Mouse (Mus musculus) cerebellum, postnatal 25 days (tissue): ENCODE measurements around the gene Scarb1.
A peak's percentile ranks its signal among the peaks of the same experiment; 100 is the strongest.

Experiments used
- DNase-seq, 2 experiments: peaks; one replicate each; pipeline ENCODE4 v3.0.0; 2021; ENCODE audit warnings: mixed read lengths in 2 of 2

The Scarb1 gene

DNA sequence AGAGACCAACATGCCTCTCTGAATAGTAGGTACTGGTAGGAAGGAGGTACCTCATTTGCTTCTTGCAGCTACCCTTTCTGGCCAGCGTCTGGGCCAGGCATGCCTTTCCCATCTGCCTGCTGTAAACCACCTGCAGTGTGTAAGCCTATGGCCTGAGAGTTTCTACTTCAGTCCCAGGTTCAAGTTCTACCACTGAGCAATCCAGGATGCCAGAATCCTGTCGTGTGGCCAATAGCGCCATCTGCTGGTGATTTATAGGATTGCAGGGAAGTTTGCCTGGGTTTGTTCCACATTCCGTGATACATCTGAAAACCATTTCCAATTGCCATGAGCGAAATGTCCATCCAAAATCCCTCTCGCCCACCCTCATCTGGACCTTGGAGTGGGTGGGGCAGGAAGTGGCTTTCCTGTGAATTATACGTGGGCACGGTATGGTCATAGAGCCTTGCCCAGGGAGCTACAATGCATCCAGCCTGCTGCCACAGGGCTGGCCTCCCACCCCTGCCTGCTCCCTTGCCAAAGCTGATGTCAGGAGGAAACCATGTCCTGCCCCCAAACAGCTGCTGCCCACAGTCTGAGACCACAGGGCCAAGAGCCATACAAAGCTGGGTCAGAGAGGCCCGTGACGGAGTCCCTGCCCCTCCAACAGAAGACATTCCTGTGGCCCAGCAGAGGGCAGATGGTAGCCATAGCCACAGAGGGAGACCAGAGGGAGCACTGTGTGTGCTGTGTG is 72.7 kb downstream of the Scarb1 start:
- DNase-seq = peak; percentile 89 to 90

DNA sequence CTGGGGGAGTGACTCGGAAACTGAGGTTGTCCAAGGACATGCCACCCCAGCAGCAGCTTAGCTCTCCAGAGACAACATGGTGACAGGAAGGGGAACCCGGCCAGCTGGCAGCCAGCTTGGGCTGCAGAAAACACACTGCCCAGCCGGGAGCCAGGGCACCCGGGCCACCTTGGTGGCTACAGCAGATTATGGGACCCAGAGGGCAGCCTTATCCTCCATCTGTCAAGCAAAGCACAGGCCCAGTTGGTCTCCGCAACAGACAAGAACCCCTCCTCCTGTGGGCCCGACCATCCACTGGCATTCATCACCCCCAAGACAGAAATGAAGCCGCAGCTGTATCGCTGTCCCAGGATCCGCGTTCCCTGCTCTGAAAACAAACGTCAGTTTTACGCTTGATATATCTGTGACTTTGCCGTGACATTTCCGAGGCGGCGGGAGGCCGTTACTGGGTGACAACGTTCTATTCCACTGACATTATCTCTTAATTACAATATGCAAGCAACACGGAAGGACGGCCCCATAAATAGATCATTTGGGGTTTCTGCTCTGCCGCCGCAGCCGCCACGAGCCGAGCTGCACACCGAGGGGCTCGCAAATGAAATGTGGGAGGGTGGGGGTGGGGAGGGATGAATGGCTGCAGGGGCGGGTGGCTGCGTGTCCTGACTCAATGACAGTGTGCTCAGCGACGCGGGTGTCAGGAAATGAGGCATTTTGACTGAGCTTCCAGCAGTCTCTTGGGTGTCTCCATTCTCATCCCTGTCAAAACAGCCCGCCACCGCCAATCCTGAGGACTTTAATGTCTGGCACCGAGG is 73.5 kb downstream of the Scarb1 start:
- peak; percentile 75 to 81 for DNase-seq

DNA sequence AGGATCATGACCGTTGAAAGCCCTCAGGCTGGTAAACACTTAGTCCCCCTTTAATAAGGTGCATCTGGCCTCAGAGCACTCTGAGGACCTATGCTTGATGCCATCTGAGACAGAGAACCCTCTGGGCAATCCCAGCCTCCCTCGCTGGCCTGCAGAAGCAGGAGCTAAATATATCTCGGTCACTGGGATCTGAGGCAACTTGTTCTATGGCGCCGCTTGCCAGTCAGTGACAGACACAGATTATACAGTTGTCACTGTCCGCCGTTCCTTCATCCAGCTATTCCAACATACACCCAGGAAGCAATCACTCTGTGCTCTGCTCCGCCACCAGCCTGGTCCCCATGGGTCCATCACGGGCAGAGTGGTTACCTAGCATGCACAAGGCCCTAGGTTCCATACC is 74.8 kb downstream of the Scarb1 start:
- DNase-seq = no peak

DNA sequence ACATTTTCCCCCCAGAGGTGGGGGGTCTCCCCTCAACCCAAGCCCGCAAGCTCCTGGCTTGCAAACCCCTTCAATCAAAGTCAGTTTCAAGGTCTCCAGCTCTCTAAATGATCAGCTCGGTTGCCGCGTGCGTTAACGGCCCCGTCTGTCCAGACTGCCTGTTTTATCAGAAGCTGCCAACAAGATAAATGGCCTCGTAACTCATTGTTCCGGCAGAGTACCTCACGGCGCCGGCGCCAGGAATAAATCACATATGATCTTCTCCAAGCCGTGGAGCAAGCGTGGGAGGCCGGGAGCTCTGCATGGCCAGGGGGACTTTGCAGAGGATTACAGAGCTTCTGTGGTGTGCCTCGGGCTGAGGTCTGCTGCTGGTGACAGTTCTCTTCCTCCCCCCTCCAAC is 76.2 kb downstream of the Scarb1 start:
- peak; percentile 57 to 59 for DNase-seq

DNA sequence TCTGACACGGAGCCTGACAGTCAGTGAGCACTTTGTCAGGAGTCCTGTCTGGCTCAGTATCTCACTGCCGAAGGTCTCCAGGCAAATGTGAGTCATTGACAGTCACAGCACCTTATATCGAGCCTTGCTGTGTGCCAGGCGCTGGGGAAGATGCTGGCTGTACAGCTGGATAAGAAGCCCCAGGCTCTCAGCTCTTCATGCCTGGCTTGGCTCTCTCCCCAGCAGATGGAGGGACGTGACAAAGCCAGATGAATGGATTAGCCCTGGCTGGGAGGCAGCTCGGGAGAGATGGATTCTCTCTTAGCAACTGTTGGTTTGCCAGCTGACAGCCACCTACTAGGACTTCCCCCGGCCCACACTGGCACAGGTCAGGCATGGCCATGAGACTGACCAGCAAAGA is 78.3 kb downstream of the Scarb1 start:
- DNase-seq = no peak

DNA sequence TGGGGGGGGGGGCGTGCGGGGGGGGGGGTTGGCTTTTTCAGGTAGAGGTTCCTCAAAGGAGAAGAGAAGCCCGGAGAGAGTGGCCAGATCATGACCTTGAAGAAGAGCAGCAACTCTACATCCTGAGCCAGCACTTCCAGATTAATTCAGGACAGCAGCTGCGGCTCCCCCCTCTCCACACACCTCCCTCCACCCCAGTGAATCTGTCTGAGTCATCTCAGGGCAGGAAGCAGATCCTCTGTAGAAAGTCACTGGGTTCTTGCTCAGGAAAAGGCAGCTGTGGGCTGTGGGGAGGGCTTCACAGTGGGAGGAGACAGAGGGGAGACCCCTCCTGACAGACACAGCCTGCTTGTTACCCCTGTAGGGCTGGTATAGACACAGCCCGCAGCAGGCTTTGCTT is 87.0 kb downstream of the Scarb1 start:
- no peak for DNase-seq

DNA sequence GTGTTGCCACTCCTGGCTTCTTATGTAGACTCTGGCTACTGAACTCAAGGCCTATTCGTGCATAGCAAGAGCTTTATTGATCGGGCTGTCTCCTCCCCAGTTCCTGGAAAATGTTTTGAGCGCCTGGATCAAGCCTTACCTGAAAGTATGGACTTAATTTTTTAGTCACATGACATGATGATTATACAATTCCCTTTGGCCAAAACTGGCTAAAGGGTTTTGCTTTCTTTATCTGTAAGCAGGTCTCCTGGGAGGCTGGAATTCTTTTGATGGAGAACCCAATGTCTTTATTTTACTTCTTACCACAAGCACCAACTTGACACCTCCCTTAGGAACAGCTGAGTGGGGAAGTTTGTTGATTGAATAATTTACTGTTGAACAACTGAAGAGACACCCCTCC is 87.4 kb downstream of the Scarb1 start:
- no peak for DNase-seq

DNA sequence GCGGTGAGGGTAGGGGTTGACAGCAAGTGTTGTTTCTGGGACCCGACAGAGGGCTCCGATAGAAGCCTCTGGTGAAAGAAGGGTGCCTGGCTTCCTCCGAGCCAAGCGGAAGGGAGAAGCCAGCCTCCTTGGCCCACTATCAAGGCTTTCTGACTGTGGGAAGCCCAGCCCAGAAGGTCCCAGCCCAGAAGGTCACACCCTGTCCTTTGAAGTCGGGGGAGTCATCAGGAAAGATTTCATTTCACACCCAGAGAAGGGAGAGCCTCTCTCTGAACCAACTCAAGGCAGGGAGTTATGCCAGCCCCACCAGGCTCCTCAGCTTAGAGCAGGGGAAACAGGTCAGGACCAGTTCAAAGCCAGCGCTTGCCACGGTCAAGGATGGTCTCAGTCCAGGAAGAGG is 88.2 kb downstream of the Scarb1 start:
- peak in 1 of 2 experiments; percentile 48 for DNase-seq

DNA sequence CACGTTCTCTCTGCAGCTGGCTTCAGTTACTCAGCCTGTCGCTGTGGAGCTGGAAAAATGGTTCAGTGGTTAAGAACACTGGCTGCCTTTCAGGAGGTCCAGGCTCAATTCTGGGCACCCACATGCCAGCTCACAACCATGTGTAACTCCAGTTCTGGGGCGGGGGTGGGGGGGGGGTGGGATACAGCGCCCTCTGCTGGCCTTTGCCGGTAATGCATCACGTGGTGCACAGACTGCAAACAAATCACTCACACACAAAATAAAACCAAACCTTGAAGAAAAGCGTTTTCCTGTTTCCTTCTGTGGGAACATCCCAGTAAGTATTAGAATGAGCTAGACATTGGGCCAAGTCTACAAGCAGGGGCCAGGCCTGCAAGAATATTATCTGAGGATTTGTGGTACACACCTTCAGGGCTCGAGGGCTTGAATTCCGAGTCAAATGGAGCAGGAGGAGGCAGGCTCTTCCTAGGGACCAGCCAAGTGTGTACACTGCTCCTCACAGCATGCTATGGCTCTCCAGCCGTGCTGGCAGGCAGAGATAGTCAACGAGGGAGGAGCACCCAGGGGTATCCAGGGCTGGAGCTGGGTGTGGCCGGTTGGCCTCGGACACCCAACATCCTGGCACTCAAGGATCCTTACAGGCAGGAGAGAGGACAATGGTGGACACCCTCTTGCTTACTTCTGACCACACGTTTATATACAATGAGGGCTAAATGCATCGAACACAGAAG is 88.8 kb downstream of the Scarb1 start:
- peak in 1 of 2 experiments; percentile 24 for DNase-seq

DNA sequence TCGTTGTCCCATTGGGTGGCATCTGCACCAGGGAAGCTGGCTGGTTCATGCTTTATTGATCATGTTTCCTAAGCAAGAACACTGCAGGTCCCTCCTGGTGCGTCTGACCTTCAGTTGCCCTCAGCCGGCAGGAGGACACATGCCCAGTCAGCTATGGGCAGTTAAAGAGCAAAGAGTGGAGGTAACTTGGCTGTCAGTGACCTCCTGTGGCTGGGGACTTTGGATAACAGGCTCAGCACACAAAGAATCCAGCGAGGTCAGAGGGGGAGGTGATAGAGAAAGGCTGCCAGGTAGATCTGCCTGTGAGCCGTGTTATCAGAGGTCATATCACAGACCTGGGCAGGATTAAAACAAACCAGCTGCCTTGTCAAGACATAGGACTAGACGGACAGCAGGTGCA is 91.7 kb downstream of the Scarb1 start:
- DNase-seq = no peak

DNA sequence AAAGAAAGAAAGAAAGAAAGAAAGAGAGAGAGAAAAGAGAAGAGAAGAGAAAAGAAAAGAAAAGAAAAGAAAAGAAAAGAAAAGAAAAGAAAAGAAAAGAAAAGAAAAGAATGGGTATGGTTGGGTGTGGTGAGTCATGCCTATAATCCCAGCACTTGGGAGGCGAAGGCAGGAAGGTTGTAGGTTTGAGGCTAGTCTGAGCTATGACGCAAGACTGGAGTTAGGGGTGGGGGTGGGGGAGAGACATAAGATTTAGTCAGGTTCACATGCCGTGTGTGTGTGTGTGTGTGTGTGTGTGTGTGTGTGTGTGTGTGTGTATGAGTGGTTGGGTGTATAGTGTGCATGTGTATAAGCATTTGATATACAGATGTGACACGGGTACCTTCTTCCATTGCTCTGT is 94.2 kb downstream of the Scarb1 start:
- DNase-seq = no peak

DNA sequence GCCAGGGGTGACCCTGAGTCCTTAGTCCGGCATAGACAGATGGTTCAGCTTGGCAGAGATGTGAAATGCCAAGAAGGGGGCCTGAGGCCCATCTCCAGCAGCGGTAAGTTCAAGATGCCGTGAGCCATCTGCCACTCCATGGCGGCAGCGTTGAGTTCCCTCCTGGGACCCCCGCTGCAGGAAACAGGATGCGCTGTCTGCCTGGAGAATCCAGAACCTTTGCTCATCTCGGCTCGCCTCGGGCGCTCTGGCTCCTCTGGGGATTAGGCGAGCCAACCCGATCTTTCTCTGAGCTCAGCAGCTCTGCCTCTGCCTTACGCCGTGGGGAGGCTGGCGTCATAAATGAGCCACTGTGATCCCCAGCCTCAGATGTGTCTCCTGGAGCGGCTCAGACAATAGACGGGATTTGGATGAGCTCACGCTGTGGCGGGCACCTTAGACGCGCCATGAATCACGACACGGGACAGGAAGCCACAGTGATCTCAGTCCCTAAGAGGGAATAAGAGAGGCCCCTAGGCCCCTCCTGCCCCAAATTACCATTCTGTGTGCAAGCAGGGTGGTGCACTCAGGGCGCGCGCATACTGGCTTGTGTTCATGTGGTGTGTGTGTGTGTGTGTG is 95.3 kb downstream of the Scarb1 start:
- peak; percentile 60 to 63 for DNase-seq

DNA sequence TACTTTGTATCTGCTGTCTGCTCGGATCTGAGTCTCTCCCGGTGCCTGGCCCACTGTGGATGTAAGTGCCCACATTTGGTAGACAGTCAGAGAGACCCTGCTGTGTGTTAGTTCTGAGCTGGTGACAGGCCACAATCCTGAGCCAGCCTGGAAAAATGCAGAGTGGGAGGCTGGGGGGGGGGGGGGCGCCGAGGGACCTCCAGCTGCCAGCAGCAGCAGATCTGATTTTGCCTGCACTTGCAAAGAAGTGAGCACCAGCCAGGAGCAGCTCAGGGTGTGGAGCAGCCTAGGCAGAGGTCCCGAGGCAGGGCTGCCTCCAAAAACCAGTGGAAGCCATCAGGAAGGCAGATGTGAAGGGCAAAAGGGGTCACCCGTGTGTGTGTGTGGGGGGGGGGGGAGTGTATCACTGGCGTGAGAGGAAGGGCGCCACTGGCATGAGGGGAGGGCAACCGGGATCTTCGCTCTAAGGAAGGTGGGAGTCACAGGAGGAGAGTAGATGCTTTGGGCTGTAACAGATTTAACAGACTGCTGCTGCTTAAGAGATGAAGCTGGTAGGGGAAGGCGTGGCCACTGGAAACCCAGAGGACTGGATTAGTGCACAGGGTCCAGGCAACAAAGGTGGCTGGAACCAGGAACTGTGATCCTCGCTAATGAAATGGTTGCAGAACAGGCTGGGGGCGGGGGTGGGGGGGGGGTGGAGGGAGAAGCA is 95.9 kb downstream of the Scarb1 start:
- DNase-seq = no peak

DNA sequence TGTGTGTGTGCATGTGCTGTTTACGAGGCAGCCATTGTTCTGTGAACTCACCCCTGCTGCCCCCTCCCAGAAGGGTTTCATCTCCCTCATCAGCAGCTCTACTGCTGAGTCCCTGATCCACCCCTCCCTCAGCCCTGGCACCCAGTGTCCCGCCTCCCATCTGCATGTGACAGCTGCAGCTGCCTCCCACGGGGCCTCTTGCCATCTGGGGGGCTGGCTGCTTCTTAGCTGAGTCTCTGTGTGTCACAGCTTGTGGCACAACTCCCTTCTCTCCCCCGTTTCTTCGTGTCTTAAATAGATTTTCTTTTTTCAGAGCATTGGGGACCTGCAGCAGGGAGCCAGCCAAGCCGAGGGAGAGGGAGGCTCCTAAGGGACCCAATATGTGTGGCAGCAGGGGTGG is 97.0 kb downstream of the Scarb1 start:
- DNase-seq = no peak

DNA sequence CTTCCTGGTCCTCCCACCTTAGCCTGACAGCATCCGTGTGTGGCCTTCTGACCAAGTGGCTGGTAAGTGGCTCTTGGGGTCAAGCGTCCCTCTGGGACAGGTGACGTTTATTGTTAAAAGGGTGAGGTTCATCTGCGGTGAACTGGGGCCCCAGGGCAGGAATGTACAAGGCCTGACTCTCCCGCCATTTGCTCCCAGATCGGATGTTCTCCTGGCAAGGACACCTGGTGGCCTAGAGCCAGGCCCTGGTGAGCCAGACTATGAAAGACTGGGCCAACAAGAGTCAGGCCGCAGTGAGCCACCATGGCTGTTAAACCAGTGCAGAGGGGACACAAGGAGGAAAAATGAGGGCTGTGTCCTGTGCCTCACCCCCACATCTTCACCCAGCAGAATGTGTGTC is 98.8 kb downstream of the Scarb1 start:
- DNase-seq = peak; percentile 80 to 86

DNA sequence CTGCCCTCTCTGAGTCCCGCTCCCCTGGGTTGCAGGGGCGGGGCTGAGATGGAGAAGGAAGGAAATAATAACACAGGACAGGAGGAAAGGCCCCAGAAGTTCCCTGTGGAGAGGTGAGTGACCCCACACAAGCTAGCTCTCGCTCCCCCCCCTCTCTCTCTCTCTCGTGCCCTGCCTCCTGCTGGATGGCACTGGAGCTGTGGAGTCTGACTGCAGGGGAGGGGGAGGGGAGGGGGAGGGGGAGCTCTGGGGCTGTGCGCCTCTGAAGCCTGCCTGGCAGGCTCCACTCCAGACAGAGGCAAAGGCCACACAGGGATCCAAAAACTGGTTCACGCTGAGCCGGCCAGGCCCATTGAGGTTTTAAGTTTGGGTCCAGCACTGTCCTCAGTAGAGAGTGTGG is 99.3 kb downstream of the Scarb1 start:
- no peak for DNase-seq

DNA sequence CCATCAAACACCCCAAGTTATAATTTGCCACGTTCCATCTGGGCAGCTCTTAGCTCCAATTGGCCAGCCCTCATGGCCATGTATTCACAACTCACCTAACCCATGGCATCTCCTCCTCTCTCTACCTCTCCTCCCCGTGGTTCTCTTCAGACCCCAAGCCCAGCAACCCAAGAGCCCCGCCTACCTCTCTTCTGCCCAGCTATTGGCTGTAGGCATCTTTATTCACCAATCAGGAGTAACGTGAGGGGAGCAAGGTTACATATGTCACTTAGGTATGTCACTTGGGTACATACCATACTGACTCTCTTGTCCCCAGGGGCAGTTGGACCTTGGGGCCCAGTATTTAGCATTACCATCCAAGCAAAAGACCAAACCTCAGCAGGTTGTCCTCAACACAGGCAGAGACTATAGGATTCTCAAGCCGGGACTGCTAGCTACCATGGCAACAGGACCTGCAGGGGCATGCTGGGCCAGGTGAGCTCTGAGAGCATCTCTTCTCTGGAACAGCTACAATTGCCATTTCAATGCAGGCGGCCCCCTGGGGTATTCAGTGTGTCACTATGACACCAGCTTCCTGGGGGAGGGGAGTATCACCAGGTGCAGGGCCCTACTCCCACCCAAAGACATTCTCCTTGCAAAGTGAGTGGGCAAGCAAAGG is 100.6 kb downstream of the Scarb1 start:
- DNase-seq = no peak

DNA sequence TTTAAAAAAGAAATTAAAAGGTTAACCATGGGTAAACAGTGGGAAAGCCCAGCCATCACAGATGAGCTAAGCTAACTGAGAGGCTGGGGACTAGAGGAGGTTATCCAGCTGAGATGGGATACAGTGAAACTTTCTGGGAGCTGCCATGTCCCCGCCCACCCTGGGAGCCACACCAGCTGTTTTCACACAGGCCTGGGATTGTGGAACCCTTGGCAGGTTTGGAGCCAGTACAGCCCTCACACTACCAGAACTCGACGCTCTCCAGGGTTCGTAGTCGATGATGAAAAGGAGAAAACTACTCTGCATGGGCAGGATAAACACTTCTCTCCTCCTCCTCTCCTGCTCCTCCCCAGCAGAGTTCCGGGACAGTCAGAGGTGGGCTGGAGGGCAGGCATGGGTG is 105.0 kb downstream of the Scarb1 start:
- DNase-seq = no peak

DNA sequence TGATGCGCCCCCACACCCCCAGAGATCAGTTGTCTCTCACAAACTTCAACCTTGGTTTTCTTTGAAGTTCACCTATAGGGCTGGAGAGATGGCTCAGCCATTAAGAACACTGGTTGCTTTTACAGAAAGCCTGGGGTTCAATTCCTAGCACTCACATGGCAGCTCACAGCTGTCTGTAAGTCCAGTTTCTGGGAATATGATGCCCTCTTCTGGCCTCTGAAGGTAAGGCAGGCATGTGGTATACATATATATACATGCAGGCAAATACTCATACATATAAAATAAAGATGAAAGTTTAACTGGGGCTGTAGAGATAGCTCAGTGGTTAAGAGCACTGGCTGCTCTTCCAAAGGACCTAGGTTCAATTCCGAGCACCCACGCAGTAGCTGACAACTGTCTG is 105.5 kb downstream of the Scarb1 start:
- DNase-seq = no peak

DNA sequence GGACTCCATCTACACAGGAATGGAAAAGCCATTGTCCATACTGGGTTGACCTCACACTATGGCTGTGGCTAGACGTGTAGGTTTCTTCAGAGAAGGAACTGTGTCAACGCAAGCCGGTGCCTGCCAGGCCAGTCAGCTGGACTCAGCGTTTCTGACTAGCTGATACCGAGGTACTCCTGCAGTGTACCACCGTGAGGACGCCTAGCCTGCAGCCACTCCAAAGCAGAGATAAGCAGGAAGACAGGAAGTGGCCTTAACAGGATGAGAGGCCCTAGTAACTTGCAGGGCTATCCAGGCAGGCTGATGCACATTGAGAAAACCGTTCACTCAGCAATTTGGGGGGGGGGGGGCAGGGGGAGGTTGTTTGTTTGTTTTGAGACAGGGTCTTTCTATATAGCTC is 106.5 kb downstream of the Scarb1 start:
- no peak for DNase-seq

DNA sequence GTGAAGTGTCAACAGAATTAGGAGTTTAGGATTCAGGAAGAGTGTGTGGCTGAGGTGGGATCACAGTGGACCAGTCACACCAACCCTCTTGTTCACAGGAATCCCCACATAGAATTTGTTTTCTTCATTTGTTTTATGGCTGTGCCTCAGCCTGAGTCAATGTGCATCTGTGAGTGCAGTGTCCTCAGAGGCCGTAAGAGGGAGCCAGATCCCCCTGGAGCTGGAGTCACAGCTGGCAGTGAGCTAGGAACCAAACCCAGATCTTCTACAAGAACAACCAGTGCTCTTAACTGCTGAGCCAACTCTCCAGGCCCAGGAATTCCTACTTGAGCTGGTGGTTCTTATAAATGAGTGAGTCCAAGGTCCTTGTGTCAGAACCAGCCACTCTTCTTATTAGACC is 107.4 kb downstream of the Scarb1 start:
- DNase-seq = no peak

DNA sequence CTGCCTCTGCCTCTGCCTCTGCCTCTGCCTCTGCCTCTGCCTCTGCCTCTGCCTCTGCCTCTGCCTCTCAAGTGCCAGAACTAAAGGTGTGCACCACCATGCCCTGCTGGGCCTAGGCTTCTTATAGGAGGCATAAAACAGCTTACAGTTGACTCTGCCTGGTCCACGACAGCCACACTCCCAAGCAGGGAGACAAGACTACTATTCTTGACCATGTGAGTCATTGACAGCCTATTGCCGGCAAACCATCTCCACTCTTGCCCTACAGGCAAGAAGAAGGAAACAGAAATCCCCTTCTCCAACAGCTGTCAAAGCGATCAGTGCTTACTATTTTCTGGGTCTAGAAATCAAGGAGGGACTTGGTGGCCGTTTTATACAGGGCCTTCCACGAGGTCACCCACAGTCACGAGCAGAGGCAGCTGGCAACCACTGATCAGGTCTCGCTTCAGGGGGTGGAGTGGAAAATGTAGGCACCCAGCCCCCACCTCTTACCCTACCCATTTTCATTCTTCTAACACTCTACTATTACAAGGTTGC is 108.4 kb downstream of the Scarb1 start:
- DNase-seq = no peak
